Comparison of ENCODE assay signal across 8 mouse cellular contexts in the genomic region with DNA sequence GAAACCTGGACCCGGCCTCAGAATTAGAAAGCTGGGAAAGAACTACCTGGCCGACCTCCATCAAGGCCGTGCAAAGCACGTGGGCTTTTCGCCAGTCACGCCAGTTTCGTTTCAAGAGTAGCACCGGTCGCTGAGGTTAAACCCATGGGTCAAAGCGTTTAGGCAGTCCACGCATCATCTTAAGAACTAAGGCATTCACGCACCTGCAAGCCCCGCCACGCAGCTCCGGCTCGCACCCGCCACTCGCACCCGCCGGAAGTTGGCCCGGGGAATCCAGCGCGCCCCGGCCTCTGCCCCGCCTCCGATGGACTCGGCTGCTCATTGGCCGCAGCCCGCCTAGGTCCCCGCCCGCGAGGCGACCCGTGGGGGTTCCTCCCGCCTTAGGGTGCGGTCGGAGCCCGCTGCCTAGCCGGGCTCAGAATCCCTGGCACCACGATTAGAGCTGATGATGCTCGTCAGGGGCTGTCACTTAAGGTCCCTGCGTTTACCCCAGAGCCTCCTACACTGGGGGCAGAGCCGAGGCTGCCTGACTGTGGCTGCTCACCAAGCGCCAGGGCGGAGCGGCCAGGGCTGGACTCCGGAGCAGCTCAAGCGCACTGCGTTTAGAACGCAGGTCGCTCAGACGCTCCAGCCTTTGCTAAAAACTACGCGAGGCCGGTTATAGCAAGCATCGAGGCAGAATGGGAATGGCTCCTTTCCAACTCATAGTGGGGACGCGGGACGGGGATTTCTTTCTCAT. TPM values are rescaled to one million over a fixed set of nuclear protein-coding genes. Genes with fewer than 3 reads are reported as not detected.
A peak's percentile ranks its signal among the peaks of the same experiment; 100 is the strongest.
DNase-seq lines count a peak whose midpoint lies in the region; ATAC-seq and TF ChIP-seq lines count a peak whose summit lies in the region.

A gene (minus strand): TSS at position 272 of the 739 bp plus-strand sequence.

- peak within 1 kb of the TSS; percentile 97 for H3K9ac ChIP-seq in heart, embryonic 14.5 days (ENCODE audit: low read length)
- H3K9ac ChIP-seq in liver, embryonic 13.5 days, result peak within 1 kb of the TSS; percentile 91
- H3K9ac ChIP-seq in stomach, postnatal 0 days (ENCODE audit: low read length), result peak within 1 kb of the TSS; percentile 93

- H3K27me3 ChIP-seq in heart, embryonic 14.5 days (ENCODE audit: control insufficient read depth, insufficient read depth, low read length), result no peaks in the 10 kb centered on the region
- H3K27me3 ChIP-seq in liver, embryonic 13.5 days, result no peaks in the 10 kb centered on the region
- no peaks in the 10 kb centered on the region for H3K27me3 ChIP-seq in stomach, postnatal 0 days (ENCODE audit: control insufficient read depth, insufficient read depth, low read length)

- DNase-seq in CD4-positive, CD25-positive, alpha-beta regulatory T cell, adult 2 months (ENCODE audit: low read depth, low spot score), result peak; percentile 94
- DNase-seq in fibroblast of lung, adult 2 months (ENCODE audit: low read depth), result peak; percentile 73
- DNase-seq in kidney, postnatal 14 days, result peak; percentile 95
- peak; percentile 93 for DNase-seq in liver, embryonic 13.5 days
- DNase-seq in neural tube, embryonic 10.5 days (ENCODE audit: extremely low spot score, low spot score), result peak; percentile 92
- DNase-seq in stomach, postnatal 0 days (ENCODE audit: low spot score), result peak; percentile 96

- WGBS in heart, embryonic 14.5 days, result under 1% methylated on average over 59 of the region's 59 CpGs
- WGBS in liver, embryonic 13.5 days (ENCODE audit: insufficient replicate concordance), result under 1% methylated on average over 59 of the region's 59 CpGs
- WGBS in stomach, postnatal 0 days, result under 1% methylated on average over 59 of the region's 59 CpGs

- TF ChIP-seq EP300 in stomach, postnatal 0 days (optimal IDR thresholded peaks at IDR 0.05), result no peak

- peak within 1 kb of the TSS; percentile 96 for H3K27ac ChIP-seq in brown adipose tissue, adult 24 weeks (replicated peaks; ENCODE audit: low read depth, low read length)
- peak within 1 kb of the TSS; percentile 97 to 98 for H3K27ac ChIP-seq in heart, embryonic 14.5 days (replicated peaks in 1 of 2; ENCODE audit: control insufficient read depth in 1 of 2, insufficient read depth in 1 of 2, low read depth in 2 of 2, low read length in 2 of 2)
- peak within 1 kb of the TSS; percentile 99 for H3K27ac ChIP-seq in liver, embryonic 13.5 days
- H3K27ac ChIP-seq in stomach, postnatal 0 days (replicated peaks), result peak within 1 kb of the TSS; percentile 100

- H3K9me3 ChIP-seq in heart, embryonic 14.5 days (ENCODE audit: control insufficient read depth, low read length), result no peaks in the 10 kb centered on the region
- no peaks in the 10 kb centered on the region for H3K9me3 ChIP-seq in liver, embryonic 13.5 days (replicated peaks)
- H3K9me3 ChIP-seq in stomach, postnatal 0 days (ENCODE audit: control insufficient read depth, low read length), result no peaks in the 10 kb centered on the region

- TF ChIP-seq CTCF in stomach, postnatal 0 days (IDR thresholded peaks at IDR 0.05; ENCODE audit: low read depth), result no peak

- H3K4me1 ChIP-seq in brown adipose tissue, adult 24 weeks (ENCODE audit: control insufficient read depth, insufficient read depth, insufficient read length, low read length), result no peaks in the 10 kb centered on the region
- H3K4me1 ChIP-seq in heart, embryonic 14.5 days (ENCODE audit: control insufficient read depth in 2 of 2, insufficient read depth in 2 of 2, low read length in 2 of 2), result peaks cover 2 to 9% of the 10 kb centered on the region in 2 experiments; a peak in 3 of 4 replicates
- peaks cover 41% of the 10 kb centered on the region for H3K4me1 ChIP-seq in liver, embryonic 13.5 days (replicated peaks)
- no peaks in the 10 kb centered on the region for H3K4me1 ChIP-seq in stomach, postnatal 0 days (replicated peaks; ENCODE audit: control insufficient read depth, insufficient read depth)

- peak within 1 kb of the TSS; percentile 71 for H3K4me3 ChIP-seq in brown adipose tissue, adult 24 weeks (ENCODE audit: insufficient read depth, low read depth, low read length)
- peak within 1 kb of the TSS; percentile 81 to 84 for H3K4me3 ChIP-seq in heart, embryonic 14.5 days (ENCODE audit: control insufficient read depth in 1 of 2, insufficient read depth in 1 of 2, low read depth in 1 of 2, low read length in 2 of 2)
- H3K4me3 ChIP-seq in liver, embryonic 13.5 days (replicated peaks), result peak within 1 kb of the TSS; percentile 87
- peak within 1 kb of the TSS; percentile 78 for H3K4me3 ChIP-seq in stomach, postnatal 0 days (ENCODE audit: low read depth, low read length)

- H3K4me2 ChIP-seq in heart, embryonic 14.5 days (ENCODE audit: low read length), result peak within 1 kb of the TSS; percentile 92
- H3K4me2 ChIP-seq in liver, embryonic 13.5 days, result peak within 1 kb of the TSS; percentile 98
- peak within 1 kb of the TSS; percentile 93 for H3K4me2 ChIP-seq in stomach, postnatal 0 days (replicated peaks; ENCODE audit: low read depth)

- H3K36me3 ChIP-seq in heart, embryonic 14.5 days (ENCODE audit: control insufficient read depth, insufficient read depth, low read length), result peaks cover 19% of the 10 kb centered on the region
- peaks cover 31% of the 10 kb centered on the region for H3K36me3 ChIP-seq in liver, embryonic 13.5 days
- H3K36me3 ChIP-seq in stomach, postnatal 0 days (ENCODE audit: control insufficient read depth, insufficient read depth, low read length), result no peaks in the 10 kb centered on the region

- peak; percentile 88 for ATAC-seq in heart, embryonic 14.5 days (ENCODE audit: insufficient number of reproducible peaks, insufficient read depth, low FRiP score, low read depth)
- ATAC-seq in liver, embryonic 13.5 days (ENCODE audit: low read depth), result peak; percentile 86
- ATAC-seq in stomach, postnatal 0 days (ENCODE audit: low FRiP score, low TSS enrichment), result peak; percentile 94

RNA-seq across cellular contexts. Expression of the gene that starts here (rescaled TPM):
- 46.7 and 51.5 TPM in 2 replicates for polyA plus RNA-seq in brown adipose tissue, adult 24 weeks (2012; ENCODE audit: insufficient read depth, insufficient read length, missing spikeins)
- polyA plus RNA-seq in heart, embryonic 14.5 days (2014; fragmentation: Nextera tagmentation; extraction: Ambion mirVana), result 56.2 and 62.8 TPM in 2 replicates
- polyA plus RNA-seq in liver, embryonic 13.5 days (2015; fragmentation: Nextera tagmentation; extraction: Ambion mirVana), result 116 and 126 TPM in 2 replicates
- 35.7 and 36.4 TPM in 2 replicates for polyA plus RNA-seq in stomach, postnatal 0 days (2015; fragmentation: Nextera tagmentation; extraction: Ambion mirVana)

Comparison
In these comparisons a context has a peak if more than half of its experiments do, and no peak if none do; other contexts are left out.
1. Peak in every context shown above with its lines: DNase-seq, ATAC-seq, H3K4me3 ChIP-seq and H3K27ac ChIP-seq.